13 mouse cellular contexts compared by ENCODE assay signal in genomic region chr4:57244874-57245273, GRCm38 (mm10).
"Had no signal": no experiment of that assay in that cellular context is flagged by ENCODE, and none has a peak within 500 bp of the region (broad histone marks: within the 10 kb centered on the region; RNA-seq: fewer than 3 reads in every experiment).

No protein-coding gene starts in this region.

- H3K36me3 ChIP-seq: limb, embryonic 12.5 days; liver, embryonic 13.5 days; lung, embryonic 15.5 days; midbrain, embryonic 13.5 days; neural tube, embryonic 15.5 days had no signal

- H3K27ac ChIP-seq: limb, embryonic 12.5 days; liver, embryonic 13.5 days; lung, embryonic 15.5 days; midbrain, embryonic 13.5 days; neural tube, embryonic 15.5 days had no signal

- H3K4me1 ChIP-seq: liver, embryonic 13.5 days had no signal

- ATAC-seq: intestine, postnatal 0 days; liver, postnatal 0 days; midbrain, embryonic 13.5 days had no signal

- DNase-seq: kidney, adult 8-10 months; kidney, postnatal 25 days; liver; liver, embryonic 13.5 days; liver, postnatal 0 days; lung, postnatal 36 days; thymus, postnatal 4 days had no signal

- H3K27me3 ChIP-seq: limb, embryonic 12.5 days; liver, embryonic 13.5 days; lung, embryonic 15.5 days; midbrain, embryonic 13.5 days; neural tube, embryonic 15.5 days had no signal

- H3K9ac ChIP-seq: limb, embryonic 12.5 days; liver, embryonic 13.5 days; liver, postnatal 0 days; lung, embryonic 15.5 days; midbrain, embryonic 13.5 days; neural tube, embryonic 15.5 days had no signal

- H3K4me3 ChIP-seq: limb, embryonic 12.5 days; liver, embryonic 13.5 days; lung, embryonic 15.5 days; midbrain, embryonic 13.5 days; myocyte; neural tube, embryonic 15.5 days had no signal

- H3K9me3 ChIP-seq: limb, embryonic 12.5 days; liver, embryonic 13.5 days; lung, embryonic 15.5 days; midbrain, embryonic 13.5 days; neural tube, embryonic 15.5 days had no signal

- H3K4me2 ChIP-seq: limb, embryonic 12.5 days; liver, embryonic 13.5 days; lung, embryonic 15.5 days; midbrain, embryonic 13.5 days; neural tube, embryonic 15.5 days had no signal
